Mouse (Mus musculus) bone marrow, adult 2 months (tissue): ENCODE data around the gene Glt28d2. TPM values are rescaled to one million over a fixed set of nuclear protein-coding genes. Genes with fewer than 3 reads are reported as not detected.

Experiments
- H3K27ac ChIP-seq: fragments of 200-500 bp; 2 replicates; pipeline ENCODE4 v1.5.1; 2012; ENCODE audit warnings: low read depth, mild to moderate bottlenecking, control low read depth, inconsistent platforms, low read length; ENCODE audit not compliant: control insufficient read depth, poor library complexity, insufficient read depth
- H3K4me1 ChIP-seq: fragments of 200-500 bp; 2 replicates; pipeline ENCODE4 v1.6.1; 2011; ENCODE audit warnings: low read length; ENCODE audit not compliant: control insufficient read depth, insufficient read depth
- H3K4me3 ChIP-seq: fragments of 200-500 bp; replicated peaks from 2 replicates; pipeline ENCODE3; 2011; ENCODE audit warnings: mild to moderate bottlenecking, low read depth, low read length, control low read depth; ENCODE audit not compliant: control insufficient read depth
- CTCF ChIP-seq: fragments of 200-500 bp; IDR thresholded peaks from 2 replicates; pipeline ENCODE4 v1.5.1; 2011; ENCODE audit warnings: low read length, control low read depth; ENCODE audit not compliant: control insufficient read depth, insufficient read depth
- POLR2A ChIP-seq: fragments of 200-500 bp; IDR thresholded peaks from 2 replicates; pipeline ENCODE4 v1.6.1; 2011; ENCODE audit warnings: low read depth, mild to moderate bottlenecking, control low read depth, low read length, borderline replicate concordance; ENCODE audit not compliant: control insufficient read depth
- WGBS: fragments of 180-500 bp; shearing (Covaris S2); methylation state at CpG from one replicate; pipeline ENCODE4 v1.1.7; 2018; 5-methylcytosine and 5-hydroxymethylcytosine counted together
- polyA plus RNA-seq: library from polyadenylated mRNA; stranded (reverse); fragments of >200 nt; gene quantifications from 2 replicates; pipeline ENCODE4 v1.2.4, GENCODE M21; 2011; ENCODE audit warnings: low replicate concordance; ENCODE audit not compliant: missing spikeins, insufficient read depth, insufficient read length

Glt28d2 gene
- polyA plus RNA-seq, 1 experiment = not detected

GRCm38 (mm10) chr3:85850079-85850478 is 37.2 kb downstream of the Glt28d2 start:
- TF ChIP-seq POLR2A (no peak), CTCF (no peak)
- no peaks in the 10 kb centered on the region; the same call in 1 of the 2 replicates for H3K4me1 ChIP-seq
- WGBS = 44% methylated on average over 1 of the region's 1 CpGs
- H3K27ac ChIP-seq = no peak overlapping the region
- H3K4me3 ChIP-seq = no peak overlapping the region

GRCm38 (mm10) chr3:85846316-85846715 is 41.0 kb downstream of the Glt28d2 start:
- TF ChIP-seq POLR2A = no peak
- TF ChIP-seq CTCF = no peak
- Histone ChIP-seq H3K4me3 (no peak overlapping the region), H3K27ac (no peak overlapping the region), H3K4me1 (no peaks in the 10 kb centered on the region; the same call in 1 of the 2 replicates)
- 79% methylated on average over 1 of the region's 1 CpGs for WGBS

- WGBS = 82% methylated on average over 6 of the region's 6 CpGs
- TF ChIP-seq CTCF = no peak
- no peak for TF ChIP-seq POLR2A
- Histone ChIP-seq H3K27ac (no peak overlapping the region), H3K4me1 (no peaks in the 10 kb centered on the region), H3K4me3 (no peak overlapping the region)
These were observed 42.0 kb downstream of the Glt28d2 start for GRCm38 (mm10) chr3:85845341-85845740.

GRCm38 (mm10) chr3:85842881-85843218 is 44.5 kb downstream of the Glt28d2 start:
- H3K4me1 ChIP-seq = no peaks in the 10 kb centered on the region

GRCm38 (mm10) chr3:85842177-85842880 is 45.0 kb downstream of the Glt28d2 start:
- Histone ChIP-seq H3K27ac (no peak overlapping the region), H3K4me1 (no peaks in the 10 kb centered on the region), H3K4me3 (no peak overlapping the region)
- TF ChIP-seq CTCF = no peak
- TF ChIP-seq POLR2A = no peak
- WGBS = 34% methylated on average over 9 of the region's 9 CpGs

More at GRCm38 (mm10) chr3:85842881-85843218, 44.5 kb downstream of the Glt28d2 start:
- Histone ChIP-seq H3K27ac (no peak overlapping the region), H3K4me3 (no peak overlapping the region)
- no peak for TF ChIP-seq POLR2A

GRCm38 (mm10) chr3:85841454-85842176 is 45.7 kb downstream of the Glt28d2 start:
- Histone ChIP-seq H3K27ac (no peak overlapping the region), H3K4me1 (no peaks in the 10 kb centered on the region), H3K4me3 (no peak overlapping the region)
- TF ChIP-seq CTCF (no peak), POLR2A (no peak)
- 72% methylated on average over 2 of the region's 2 CpGs for WGBS

GRCm38 (mm10) chr3:85833627-85834026 is 53.7 kb downstream of the Glt28d2 start:
- TF ChIP-seq CTCF (no peak), POLR2A (no peak)
- Histone ChIP-seq H3K27ac (no peak overlapping the region), H3K4me1 (no peaks in the 10 kb centered on the region), H3K4me3 (no peak overlapping the region)
- WGBS = 65% methylated on average over 1 of the region's 1 CpGs

GRCm38 (mm10) chr3:85832490-85833155 is 54.7 kb downstream of the Glt28d2 start:
- no peak overlapping the region for H3K4me3 ChIP-seq
- TF ChIP-seq CTCF (no peak), POLR2A (no peak)
- WGBS = 84% methylated on average over 10 of the region's 10 CpGs
- H3K27ac ChIP-seq = no peak overlapping the region
- H3K4me1 ChIP-seq = no peaks in the 10 kb centered on the region
